Mouse (Mus musculus): Measurements from ENCODE around the gene Olfr507. TPM values are rescaled to one million over a fixed set of nuclear protein-coding genes. Genes with fewer than 3 reads are reported as not detected.
"Not testable (repeated sequence)": the region's sequence is repeated elsewhere in the genome, so short reads cannot be mapped to it uniquely, and the experiment has no call there.

The Olfr507 gene
- not detected in 2 replicates for polyA plus RNA-seq (2015; fragmentation: Nextera tagmentation; extraction: Ambion mirVana)

GRCm38 (mm10) chr7:108621514-108621913, at the start of gene Olfr507:
TSS of gene Olfr507 (plus strand) at chr7:108621814.
- Histone ChIP-seq H3K9me3 (ENCODE audit: control insufficient read depth) (no peaks in the 10 kb centered on the region), H3K36me3 (ENCODE audit: control insufficient read depth, insufficient read depth) (no peaks in the 10 kb centered on the region), H3K9ac (ENCODE audit: low read depth, low read length) (no peak within 1 kb of the TSS), H3K4me3 (ENCODE audit: low read depth, low read length) (no peak within 1 kb of the TSS), H3K27ac (ENCODE audit: low read depth, low read length) (no peak within 1 kb of the TSS), H3K4me2 (replicated peaks; ENCODE audit: low read depth) (no peak within 1 kb of the TSS), H3K4me1 (replicated peaks; ENCODE audit: control insufficient read depth, insufficient read depth, low read length) (no peaks in the 10 kb centered on the region), H3K27me3 (replicated peaks; ENCODE audit: control insufficient read depth, insufficient read depth, low read length) (no peaks in the 10 kb centered on the region)
- ATAC-seq = no peak
- no peak for TF ChIP-seq CTCF (IDR thresholded peaks at IDR 0.05; ENCODE audit: low read depth)
- WGBS = 72% methylated on average over 2 of the region's 2 CpGs

- no peak for ATAC-seq
- Histone ChIP-seq H3K9me3 (ENCODE audit: control insufficient read depth) (no peaks in the 10 kb centered on the region), H3K27me3 (replicated peaks; ENCODE audit: control insufficient read depth, insufficient read depth, low read length) (no peaks in the 10 kb centered on the region), H3K9ac (ENCODE audit: low read depth, low read length) (no peak overlapping the region), H3K4me1 (replicated peaks; ENCODE audit: control insufficient read depth, insufficient read depth, low read length) (no peaks in the 10 kb centered on the region), H3K36me3 (ENCODE audit: control insufficient read depth, insufficient read depth) (no peaks in the 10 kb centered on the region), H3K4me2 (replicated peaks; ENCODE audit: low read depth) (no peak overlapping the region), H3K27ac (ENCODE audit: low read depth, low read length) (no peak overlapping the region), H3K4me3 (ENCODE audit: low read depth, low read length) (no peak overlapping the region)
- TF ChIP-seq CTCF (IDR thresholded peaks at IDR 0.05; ENCODE audit: low read depth) = no peak
- 91% methylated on average over 1 of the region's 1 CpGs for WGBS
Observed at GRCm38 (mm10) chr7:108589797-108590196, 31.8 kb upstream of the Olfr507 start.

- not testable (repeated sequence) for H3K27me3 ChIP-seq (replicated peaks; ENCODE audit: control insufficient read depth, insufficient read depth, low read length); H3K4me1 ChIP-seq (replicated peaks; ENCODE audit: control insufficient read depth, insufficient read depth, low read length); ATAC-seq; H3K9ac ChIP-seq (ENCODE audit: low read depth, low read length); H3K4me2 ChIP-seq (replicated peaks; ENCODE audit: low read depth); H3K27ac ChIP-seq (ENCODE audit: low read depth, low read length); H3K4me3 ChIP-seq (ENCODE audit: low read depth, low read length); H3K36me3 ChIP-seq (ENCODE audit: control insufficient read depth, insufficient read depth); H3K9me3 ChIP-seq (ENCODE audit: control insufficient read depth)
- WGBS = 64% methylated on average over 3 of the region's 3 CpGs
Observed at GRCm38 (mm10) chr7:108601916-108602315, 19.7 kb upstream of the Olfr507 start.

GRCm38 (mm10) chr7:108610487-108610886, 11.1 kb upstream of the Olfr507 start, which contains the start of gene Olfr506:
TSS of gene Olfr506 (plus strand) at chr7:108610787.
- TF ChIP-seq CTCF (IDR thresholded peaks at IDR 0.05; ENCODE audit: low read depth) = no peak
- H3K4me3 ChIP-seq (ENCODE audit: low read depth, low read length) = no peak within 1 kb of the TSS
- no peaks in the 10 kb centered on the region for H3K4me1 ChIP-seq (replicated peaks; ENCODE audit: control insufficient read depth, insufficient read depth, low read length)
- no peak within 1 kb of the TSS for H3K27ac ChIP-seq (ENCODE audit: low read depth, low read length)
- H3K27me3 ChIP-seq (replicated peaks; ENCODE audit: control insufficient read depth, insufficient read depth, low read length) = no peaks in the 10 kb centered on the region
- H3K36me3 ChIP-seq (ENCODE audit: control insufficient read depth, insufficient read depth) = no peaks in the 10 kb centered on the region
- H3K9me3 ChIP-seq (ENCODE audit: control insufficient read depth) = no peaks in the 10 kb centered on the region
- no peak for ATAC-seq
- no peak within 1 kb of the TSS for H3K9ac ChIP-seq (ENCODE audit: low read depth, low read length)
- no peak within 1 kb of the TSS for H3K4me2 ChIP-seq (replicated peaks; ENCODE audit: low read depth)

- H3K9me3 ChIP-seq (ENCODE audit: control insufficient read depth) = no peaks in the 10 kb centered on the region
- TF ChIP-seq CTCF (IDR thresholded peaks at IDR 0.05; ENCODE audit: low read depth) = no peak
- H3K4me2 ChIP-seq (replicated peaks; ENCODE audit: low read depth) = no peak overlapping the region
- no peak for ATAC-seq
- H3K4me3 ChIP-seq (ENCODE audit: low read depth, low read length) = no peak overlapping the region
- H3K27ac ChIP-seq (ENCODE audit: low read depth, low read length) = no peak overlapping the region
- H3K4me1 ChIP-seq (replicated peaks; ENCODE audit: control insufficient read depth, insufficient read depth, low read length) = no peaks in the 10 kb centered on the region
- no peaks in the 10 kb centered on the region for H3K27me3 ChIP-seq (replicated peaks; ENCODE audit: control insufficient read depth, insufficient read depth, low read length)
- 87% methylated on average over 2 of the region's 2 CpGs for WGBS
- H3K36me3 ChIP-seq (ENCODE audit: control insufficient read depth, insufficient read depth) = no peaks in the 10 kb centered on the region
- H3K9ac ChIP-seq (ENCODE audit: low read depth, low read length) = no peak overlapping the region
Observed at GRCm38 (mm10) chr7:108614110-108614509, 7.5 kb upstream of the Olfr507 start.

GRCm38 (mm10) chr7:108616781-108617180, 4.8 kb upstream of the Olfr507 start:
- not testable (repeated sequence) for H3K9me3 ChIP-seq (ENCODE audit: control insufficient read depth); H3K4me2 ChIP-seq (replicated peaks; ENCODE audit: low read depth); H3K27me3 ChIP-seq (replicated peaks; ENCODE audit: control insufficient read depth, insufficient read depth, low read length); H3K4me3 ChIP-seq (ENCODE audit: low read depth, low read length); H3K27ac ChIP-seq (ENCODE audit: low read depth, low read length); H3K9ac ChIP-seq (ENCODE audit: low read depth, low read length); H3K4me1 ChIP-seq (replicated peaks; ENCODE audit: control insufficient read depth, insufficient read depth, low read length); H3K36me3 ChIP-seq (ENCODE audit: control insufficient read depth, insufficient read depth)
- peak; percentile 95 for ATAC-seq
- WGBS = 27% methylated on average over 3 of the region's 3 CpGs

- no peak within 1 kb of the TSS for H3K27ac ChIP-seq (ENCODE audit: low read depth, low read length)
- TF ChIP-seq CTCF (IDR thresholded peaks at IDR 0.05; ENCODE audit: low read depth) = no peak
- no peaks in the 10 kb centered on the region for H3K36me3 ChIP-seq (ENCODE audit: control insufficient read depth, insufficient read depth)
- ATAC-seq = no peak
- H3K4me1 ChIP-seq (replicated peaks; ENCODE audit: control insufficient read depth, insufficient read depth, low read length) = no peaks in the 10 kb centered on the region
- H3K4me3 ChIP-seq (ENCODE audit: low read depth, low read length) = no peak within 1 kb of the TSS
- WGBS = 87% methylated on average over 3 of the region's 3 CpGs
- H3K4me2 ChIP-seq (replicated peaks; ENCODE audit: low read depth) = no peak within 1 kb of the TSS
- H3K27me3 ChIP-seq (replicated peaks; ENCODE audit: control insufficient read depth, insufficient read depth, low read length) = no peaks in the 10 kb centered on the region
- H3K9ac ChIP-seq (ENCODE audit: low read depth, low read length) = no peak within 1 kb of the TSS
- no peaks in the 10 kb centered on the region for H3K9me3 ChIP-seq (ENCODE audit: control insufficient read depth)
Observed at GRCm38 (mm10) chr7:108629694-108630093, 8.1 kb downstream of the Olfr507 start, which contains the start of gene Olfr508. TSS of gene Olfr508 (plus strand) at chr7:108629994.
